Mouse (Mus musculus) lung, adult 2 months (tissue): ENCODE results near the gene Zfp788. TPM values are rescaled to one million over a fixed set of nuclear protein-coding genes. Genes with fewer than 3 reads are reported as not detected.
"Not testable (repeated sequence)": the region's sequence is repeated elsewhere in the genome, so short reads cannot be mapped to it uniquely, and the experiment has no call there.

Source experiments
- DNase-seq: peaks from one replicate; pipeline ENCODE4 v3.0.0; 2022
- H3K4me1 ChIP-seq: fragments of 200-500 bp; 2 replicates; pipeline ENCODE4 v1.6.1; 2011; ENCODE audit warnings: low read length; ENCODE audit not compliant: control insufficient read depth, insufficient read depth
- H3K4me3 ChIP-seq: fragments of 200-500 bp; replicated peaks from 2 replicates; pipeline ENCODE3; 2011; ENCODE audit warnings: low read depth, mild to moderate bottlenecking, control low read depth, low read length; ENCODE audit errors: extremely low read depth
- CTCF ChIP-seq: fragments of 200-500 bp; IDR thresholded peaks from 2 replicates; pipeline ENCODE4 v1.5.1; 2011; ENCODE audit warnings: mild to moderate bottlenecking, low read length, control low read depth; ENCODE audit not compliant: insufficient read depth
- POLR2A ChIP-seq: fragments of 200-500 bp; IDR thresholded peaks from 2 replicates; pipeline ENCODE4 v1.6.1; 2011; ENCODE audit warnings: low read depth, mild to moderate bottlenecking, control low read depth, low read length, borderline replicate concordance; ENCODE audit errors: extremely low read depth
- WGBS: fragments of 180-500 bp; shearing (Covaris S2); methylation state at CpG from one replicate; pipeline ENCODE4 v1.1.7; 2018; 5-methylcytosine and 5-hydroxymethylcytosine counted together
- polyA plus RNA-seq: library from polyadenylated mRNA; depleted of rRNA; stranded (reverse); fragments of >200 nt; gene quantifications from 2 replicates; pipeline ENCODE4 v1.2.3, GENCODE M21; 2012; rRNA removed

Zfp788 gene
- 1.1 and 1.5 TPM in 2 replicates for polyA plus RNA-seq

DNA sequence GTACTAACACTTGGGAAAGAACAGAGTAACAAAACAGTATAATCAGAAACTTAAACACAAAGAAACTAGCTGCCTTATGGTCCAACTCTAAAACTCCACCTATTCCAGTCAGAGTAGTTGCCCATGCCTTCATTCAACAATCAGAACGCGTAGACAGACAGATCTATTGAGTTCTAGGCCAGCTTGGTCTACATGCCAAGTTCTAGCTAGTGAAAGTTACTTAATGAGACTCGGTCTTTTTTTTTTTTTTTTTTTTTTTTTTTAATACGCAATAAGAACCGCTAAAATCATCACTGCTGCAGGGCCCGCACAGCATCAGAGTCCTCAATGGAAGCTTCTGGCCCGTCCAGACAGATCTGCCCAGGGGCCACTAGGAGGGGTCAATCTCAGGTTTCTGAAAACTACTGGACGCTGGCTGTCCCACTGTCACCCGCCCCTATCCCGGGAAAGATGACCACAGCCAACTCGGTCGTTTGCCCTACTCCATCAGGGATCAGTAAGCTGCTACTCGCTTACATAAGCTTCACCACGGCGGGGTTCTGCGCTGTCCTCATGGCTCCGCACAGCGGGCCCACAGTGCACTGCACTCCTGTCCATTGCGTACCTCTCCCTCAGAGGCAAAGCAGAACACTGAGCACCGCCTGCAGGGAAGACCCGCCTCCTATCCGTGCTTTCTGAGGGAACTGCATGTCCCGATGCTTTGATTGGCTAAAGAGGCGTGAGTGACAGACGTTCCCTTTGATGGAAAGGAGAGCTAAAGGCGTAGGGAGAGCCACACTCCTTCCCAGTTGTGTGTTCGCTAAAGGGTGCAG lies at the start of gene Zfp788:
Zfp788 (plus strand) TSS at position 795 of the 812 bp plus-strand sequence.
- WGBS = 2% methylated on average over 27 of the region's 27 CpGs
- DNase-seq = peak; percentile 86
- TF ChIP-seq CTCF (peak; percentile 69), POLR2A (peak; percentile 88; the same call in 1 of the 2 replicates)

GRCm38 (mm10) chr7:41587831-41588230 lies 45.2 kb upstream of the Zfp788 start:
- H3K4me1 ChIP-seq, H3K4me3 ChIP-seq, DNase-seq: not testable (repeated sequence)

More for the DNA sequence above, at the start of gene Zfp788:
- Histone ChIP-seq H3K4me1 (no peaks in the 10 kb centered on the region), H3K4me3 (peak within 1 kb of the TSS; percentile 75)

DNA sequence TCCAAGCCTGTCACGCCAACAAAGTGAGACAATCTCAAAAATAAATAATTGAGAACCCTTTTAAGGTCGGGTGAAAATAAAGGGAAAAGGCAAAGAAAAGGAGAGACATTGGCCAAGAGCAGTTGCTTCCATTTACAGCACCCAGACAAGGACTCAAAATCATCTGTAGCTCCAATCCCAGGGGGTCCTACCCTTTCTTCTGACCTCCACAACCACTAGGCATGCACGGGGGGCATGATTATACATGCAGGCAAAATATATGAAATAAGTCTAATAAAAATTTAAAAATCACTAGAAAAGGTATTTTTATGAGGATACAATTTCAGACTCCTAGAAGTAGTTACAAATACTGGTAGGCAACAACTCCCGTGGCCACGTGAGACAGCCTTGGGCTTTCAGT lies 34.4 kb upstream of the Zfp788 start:
- TF ChIP-seq POLR2A = no peak
- TF ChIP-seq CTCF = no peak
- 41% methylated on average over 5 of the region's 5 CpGs for WGBS

GRCm38 (mm10) chr7:41599034-41599813 lies 33.8 kb upstream of the Zfp788 start, which contains the start of gene 2610021A01Rik:
TSS of gene 2610021A01Rik (plus strand) at chr7:41599230.
- DNase-seq = peak; percentile 84
- TF ChIP-seq CTCF (no peak), POLR2A (0 out of 2 replicates have a peak, but pooled peaks have one; percentile 34)
- H3K4me1 ChIP-seq = no peaks in the 10 kb centered on the region
- under 1% methylated on average over 41 of the region's 41 CpGs for WGBS
- H3K4me3 ChIP-seq = peak within 1 kb of the TSS; percentile 63

More for the DNA sequence above, 34.4 kb upstream of the Zfp788 start:
- no peak for DNase-seq
- Histone ChIP-seq H3K4me3 (peak overlapping the region; percentile 51), H3K4me1 (no peaks in the 10 kb centered on the region)

DNA sequence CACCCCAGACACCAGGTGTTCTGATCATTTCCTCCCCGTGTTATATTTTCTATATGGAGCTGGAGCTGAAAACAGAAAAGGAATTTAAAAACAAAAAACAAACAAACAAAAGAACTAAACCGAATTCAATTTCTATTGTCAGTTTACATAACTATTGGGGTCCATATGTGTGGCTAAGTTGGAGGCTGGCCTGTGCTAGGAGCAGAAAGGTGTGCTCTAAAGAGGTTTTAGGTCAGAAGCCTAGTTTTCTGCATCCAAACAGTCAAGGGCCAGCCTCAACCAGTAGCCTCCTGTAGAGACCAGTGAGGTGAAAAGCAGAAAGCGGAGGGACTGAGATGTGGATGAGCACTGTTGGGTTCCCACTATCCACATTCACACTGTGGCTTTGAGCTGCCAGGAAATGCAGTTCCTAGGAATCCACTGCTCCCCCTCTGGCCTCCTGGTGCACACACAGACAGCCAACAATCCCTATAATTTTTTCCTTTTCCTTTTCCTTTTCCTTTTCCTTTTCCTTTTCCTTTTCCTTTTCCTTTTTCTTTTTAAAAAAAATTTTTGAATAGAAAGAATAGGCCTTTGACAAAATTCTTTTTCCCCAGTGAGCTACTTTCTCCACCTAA lies 33.0 kb upstream of the Zfp788 start:
- DNase-seq = no peak
- H3K4me3 ChIP-seq = peak overlapping the region; percentile 63
- H3K4me1 ChIP-seq = no peaks in the 10 kb centered on the region
- WGBS = 13% methylated on average over 3 of the region's 3 CpGs
- TF ChIP-seq CTCF = 0 out of 2 replicates have a peak, but pooled peaks have one; percentile 15
- TF ChIP-seq POLR2A = no peak

- TF ChIP-seq POLR2A = no peak
- no peak for TF ChIP-seq CTCF
- H3K4me3 ChIP-seq = no peak overlapping the region
- no peaks in the 10 kb centered on the region for H3K4me1 ChIP-seq
- 85% methylated on average over 3 of the region's 3 CpGs for WGBS
- no peak for DNase-seq
These were observed 21.3 kb upstream of the Zfp788 start for GRCm38 (mm10) chr7:41611654-41612053.

DNA sequence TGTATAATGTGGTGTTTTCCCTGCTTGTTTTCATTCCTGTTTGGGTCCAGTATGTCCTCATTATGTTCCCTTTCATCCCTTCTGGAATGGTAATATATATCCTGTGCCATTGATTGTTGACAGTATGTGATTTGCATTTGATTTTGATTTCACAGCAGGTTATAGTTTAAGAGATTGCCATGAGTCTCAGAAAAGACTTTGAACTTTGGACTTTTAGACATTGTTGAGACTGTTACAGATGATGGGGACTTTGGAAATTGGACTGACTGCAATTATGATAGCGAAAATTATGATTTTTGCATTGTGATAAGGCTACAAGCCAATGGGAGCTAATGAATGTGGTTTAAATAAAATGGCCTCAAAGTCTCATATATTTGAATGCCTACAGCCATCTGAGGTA lies 16.8 kb upstream of the Zfp788 start:
- H3K4me3 ChIP-seq, H3K4me1 ChIP-seq, DNase-seq: not testable (repeated sequence)
- WGBS = 97% methylated on average over 1 of the region's 1 CpGs

GRCm38 (mm10) chr7:41633221-41633984 lies 400 bp downstream of the Zfp788 start:
- DNase-seq = peak; percentile 87
- TF ChIP-seq POLR2A (peak; percentile 65; the same call in 1 of the 2 replicates), CTCF (no peak)
- Histone ChIP-seq H3K4me3 (peak overlapping the region; percentile 75), H3K4me1 (no peaks in the 10 kb centered on the region)
- WGBS = under 1% methylated on average over 26 of the region's 26 CpGs

DNA sequence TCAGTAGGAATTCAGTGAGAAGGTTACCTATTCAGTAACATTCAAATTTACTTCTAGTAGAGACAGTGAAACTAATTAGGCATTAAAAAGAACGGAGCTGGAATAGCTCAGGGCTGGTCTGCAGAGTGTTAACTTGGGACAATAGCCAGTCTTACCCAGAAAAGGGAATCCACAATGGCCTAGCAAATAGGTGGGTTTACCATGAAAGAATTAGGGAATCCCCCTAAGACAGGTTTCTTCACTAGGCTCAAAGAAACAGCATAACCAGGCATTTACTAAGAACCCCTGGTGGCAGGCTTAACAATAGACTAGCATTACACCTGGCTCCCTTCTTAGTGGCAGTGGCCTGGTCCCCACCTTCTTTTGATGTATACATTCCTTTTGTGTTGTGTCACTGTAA lies 41.3 kb downstream of the Zfp788 start:
- not testable (repeated sequence) for H3K4me1 ChIP-seq, H3K4me3 ChIP-seq, DNase-seq
- WGBS = 57% methylated on average over 1 of the region's 1 CpGs

Other genes starting within 250 kb of the Zfp788 start
- 2.1 and 3.5 TPM in 2 replicates for gene AI987944, start 239.8 kb upstream of the Zfp788 start, polyA plus RNA-seq
- gene Vmn2r57, start 184.5 kb upstream of the Zfp788 start, polyA plus RNA-seq = 0.06 TPM in 2 replicates
- 0.02 and 0.03 TPM in 2 replicates for gene Gm20449, start 133.8 kb upstream of the Zfp788 start, polyA plus RNA-seq
- gene AW146154, start 133.3 kb upstream of the Zfp788 start, polyA plus RNA-seq = 3.5 and 5.3 TPM in 2 replicates
- not detected in 2 replicates for gene Gm6871, start 59.5 kb upstream of the Zfp788 start, polyA plus RNA-seq
- 1.8 and 4.3 TPM in 2 replicates for gene 2610021A01Rik, start 34.0 kb upstream of the Zfp788 start, polyA plus RNA-seq
- gene Vmn2r58, start 239.5 kb downstream of the Zfp788 start, polyA plus RNA-seq = not detected in 2 replicates